Mouse (Mus musculus) liver, postnatal 0 days (tissue): ENCODE measurements around the gene Cabin1. TPM values are rescaled to one million over a fixed set of nuclear protein-coding genes. Genes with fewer than 3 reads are reported as not detected.

Source experiments
- ATAC-seq: fragments of 200-750 bp; cut with Nextera tagmentation; 2 replicates; pipeline ENCODE4 v1.8.0; 2017; ENCODE audit warnings: mild to moderate bottlenecking, moderate library complexity
- DNase-seq: peaks from one replicate; pipeline ENCODE4 v3.0.0-alpha.2; 2016
- H3K27ac ChIP-seq: fragments of 300-500 bp; sonication (generic); 2 replicates; pipeline ENCODE4 v1.5.1; 2014; ENCODE audit warnings: antibody characterized with exemption, moderate library complexity, mild to moderate bottlenecking, low read depth
- H3K27me3 ChIP-seq: fragments of 300-500 bp; sonication (generic); 2 replicates; pipeline ENCODE4 v1.6.1; 2014; ENCODE audit warnings: low read length, control low read depth, mixed read lengths; ENCODE audit not compliant: insufficient read depth
- H3K36me3 ChIP-seq: fragments of 300-500 bp; sonication (generic); replicated peaks from 2 replicates; pipeline ENCODE4 v1.6.1; 2014; ENCODE audit warnings: mild to moderate bottlenecking, control low read depth, low read length, moderate library complexity, mixed read lengths; ENCODE audit not compliant: insufficient read depth
- H3K4me1 ChIP-seq: fragments of 300-500 bp; sonication (generic); 2 replicates; pipeline ENCODE4 v1.6.1; 2014; ENCODE audit warnings: antibody characterized with exemption, mild to moderate bottlenecking, control low read depth; ENCODE audit not compliant: insufficient read depth
- H3K4me2 ChIP-seq: fragments of 300-500 bp; sonication (generic); 2 replicates; pipeline ENCODE4 v1.6.1; 2014; ENCODE audit warnings: low read depth, mild to moderate bottlenecking, low read length, moderate library complexity, mixed read lengths
- H3K4me3 ChIP-seq: fragments of 300-500 bp; sonication (generic); 2 replicates; pipeline ENCODE4 v1.5.1; 2014; ENCODE audit warnings: low read depth, low read length
- H3K9ac ChIP-seq: fragments of 300-500 bp; sonication (generic); replicated peaks from 2 replicates; pipeline ENCODE4 v1.6.1; 2014; ENCODE audit warnings: mild to moderate bottlenecking, moderate library complexity
- H3K9me3 ChIP-seq: fragments of 300-500 bp; sonication (generic); 2 replicates; pipeline ENCODE4 v1.6.1; 2016; ENCODE audit warnings: mild to moderate bottlenecking, control low read depth, low read length, mixed read lengths
- CTCF ChIP-seq: sonication (generic); IDR thresholded peaks from 2 replicates; pipeline ENCODE4 v1.5.1; 2016; ENCODE audit warnings: antibody characterized with exemption, low read depth
- EP300 ChIP-seq: IDR thresholded peaks from 2 replicates; pipeline ENCODE4 v1.6.1; 2016; ENCODE audit warnings: antibody characterized with exemption, low read depth, mild to moderate bottlenecking
- WGBS: fragments of 180-500 bp; shearing (Covaris S2); extraction: QIAGEN DNeasy Blood & Tissue Kit; methylation state at CpG from one replicate; pipeline ENCODE4 v1.1.7; 2014; ENCODE audit not compliant: insufficient replicate concordance; 5-methylcytosine and 5-hydroxymethylcytosine counted together
- polyA plus RNA-seq: library from polyadenylated mRNA; unstranded; fragments of >200 nt; fragmentation: Nextera tagmentation; extraction: Ambion mirVana; gene quantifications from 2 replicates; pipeline ENCODE4 v1.2.1, GENCODE M21; 2015

Gene Cabin1
- polyA plus RNA-seq, 1 experiment from 2014 or later: 9.1 TPM

GRCm38 (mm10) chr10:75642891-75643290 lies 121.2 kb downstream of the Cabin1 start:
- no peak overlapping the region for H3K4me3 ChIP-seq
- no peak overlapping the region for H3K27ac ChIP-seq
- no peaks in the 10 kb centered on the region for H3K9me3 ChIP-seq
- DNase-seq (no peak), ATAC-seq (no peak)
- 85% methylated on average over 2 of the region's 2 CpGs for WGBS
- H3K4me2 ChIP-seq: no peak overlapping the region
- TF ChIP-seq EP300: no peak
- TF ChIP-seq CTCF: no peak
- H3K27me3 ChIP-seq: no peaks in the 10 kb centered on the region
- H3K4me1 ChIP-seq: peaks cover 8% of the 10 kb centered on the region; the same call in 1 of the 2 replicates
- H3K36me3 ChIP-seq: peaks cover 5% of the 10 kb centered on the region; the same call in 1 of the 2 replicates
- no peak overlapping the region for H3K9ac ChIP-seq

- 76% methylated on average over 9 of the region's 9 CpGs for WGBS
- no peak overlapping the region for H3K4me2 ChIP-seq
Measured at GRCm38 (mm10) chr10:75642436-75642835, 121.7 kb downstream of the Cabin1 start.

GRCm38 (mm10) chr10:75641721-75642222 lies 122.4 kb downstream of the Cabin1 start:
- no peak overlapping the region for H3K4me3 ChIP-seq
- DNase-seq: no peak
- no peak for TF ChIP-seq EP300
- no peak for TF ChIP-seq CTCF
- H3K4me1 ChIP-seq: peaks cover 8% of the 10 kb centered on the region; the same call in 1 of the 2 replicates
- H3K9ac ChIP-seq: no peak overlapping the region
- peaks cover 3% of the 10 kb centered on the region; the same call in 1 of the 2 replicates for H3K36me3 ChIP-seq
- H3K4me2 ChIP-seq: no peak overlapping the region
- 79% methylated on average over 7 of the region's 7 CpGs for WGBS
- ATAC-seq: no peak
- H3K27me3 ChIP-seq: no peaks in the 10 kb centered on the region
- H3K27ac ChIP-seq: no peak overlapping the region
- no peaks in the 10 kb centered on the region for H3K9me3 ChIP-seq

More at GRCm38 (mm10) chr10:75642436-75642835, 121.7 kb downstream of the Cabin1 start:
- Histone ChIP-seq H3K9ac (no peak overlapping the region), H3K9me3 (no peaks in the 10 kb centered on the region), H3K27me3 (no peaks in the 10 kb centered on the region), H3K4me3 (no peak overlapping the region), H3K36me3 (peaks cover 3% of the 10 kb centered on the region; the same call in 1 of the 2 replicates), H3K4me1 (peaks cover 8% of the 10 kb centered on the region; the same call in 1 of the 2 replicates), H3K27ac (no peak overlapping the region)
- no peak for TF ChIP-seq CTCF
- no peak for TF ChIP-seq EP300
- no peak for ATAC-seq
- DNase-seq: no peak

- Histone ChIP-seq H3K9ac (no peak overlapping the region), H3K27me3 (no peaks in the 10 kb centered on the region), H3K36me3 (no peaks in the 10 kb centered on the region), H3K4me2 (no peak overlapping the region), H3K9me3 (no peaks in the 10 kb centered on the region), H3K4me3 (no peak overlapping the region), H3K4me1 (no peaks in the 10 kb centered on the region), H3K27ac (no peak overlapping the region)
- ATAC-seq (no peak), DNase-seq (no peak)
- no peak for TF ChIP-seq CTCF
- no peak for TF ChIP-seq EP300
- 84% methylated on average over 11 of the region's 11 CpGs for WGBS
Measured at GRCm38 (mm10) chr10:75637711-75638110, 126.4 kb downstream of the Cabin1 start.

- H3K9me3 ChIP-seq: no peaks in the 10 kb centered on the region
- no peak overlapping the region for H3K4me2 ChIP-seq
- no peak overlapping the region for H3K27ac ChIP-seq
- no peak for DNase-seq
- H3K9ac ChIP-seq: no peak overlapping the region
- no peaks in the 10 kb centered on the region for H3K36me3 ChIP-seq
- 0 out of 2 replicates have a peak, but pooled peaks have one; percentile 9 for ATAC-seq
- TF ChIP-seq CTCF (no peak), EP300 (no peak)
- H3K4me3 ChIP-seq: no peak overlapping the region
- WGBS: 89% methylated on average over 10 of the region's 12 CpGs
- no peaks in the 10 kb centered on the region for H3K4me1 ChIP-seq
- H3K27me3 ChIP-seq: no peaks in the 10 kb centered on the region
Measured at GRCm38 (mm10) chr10:75636084-75636786, 127.9 kb downstream of the Cabin1 start.

- DNase-seq (peak; percentile 85), ATAC-seq (peak; percentile 52; the same call in 1 of the 2 replicates)
- Histone ChIP-seq H3K4me1 (no peaks in the 10 kb centered on the region), H3K36me3 (no peaks in the 10 kb centered on the region), H3K4me3 (no peak overlapping the region), H3K27me3 (no peaks in the 10 kb centered on the region), H3K27ac (no peak overlapping the region), H3K9ac (no peak overlapping the region), H3K9me3 (no peaks in the 10 kb centered on the region), H3K4me2 (no peak overlapping the region)
- TF ChIP-seq EP300 (no peak), CTCF (peak; percentile 97)
- WGBS: 6% methylated on average over 9 of the region's 9 CpGs
Measured at GRCm38 (mm10) chr10:75635693-75636055, 128.5 kb downstream of the Cabin1 start.
